Mouse (Mus musculus): ENCODE measurements around the gene Nxph4.

Gene Nxph4

DNA sequence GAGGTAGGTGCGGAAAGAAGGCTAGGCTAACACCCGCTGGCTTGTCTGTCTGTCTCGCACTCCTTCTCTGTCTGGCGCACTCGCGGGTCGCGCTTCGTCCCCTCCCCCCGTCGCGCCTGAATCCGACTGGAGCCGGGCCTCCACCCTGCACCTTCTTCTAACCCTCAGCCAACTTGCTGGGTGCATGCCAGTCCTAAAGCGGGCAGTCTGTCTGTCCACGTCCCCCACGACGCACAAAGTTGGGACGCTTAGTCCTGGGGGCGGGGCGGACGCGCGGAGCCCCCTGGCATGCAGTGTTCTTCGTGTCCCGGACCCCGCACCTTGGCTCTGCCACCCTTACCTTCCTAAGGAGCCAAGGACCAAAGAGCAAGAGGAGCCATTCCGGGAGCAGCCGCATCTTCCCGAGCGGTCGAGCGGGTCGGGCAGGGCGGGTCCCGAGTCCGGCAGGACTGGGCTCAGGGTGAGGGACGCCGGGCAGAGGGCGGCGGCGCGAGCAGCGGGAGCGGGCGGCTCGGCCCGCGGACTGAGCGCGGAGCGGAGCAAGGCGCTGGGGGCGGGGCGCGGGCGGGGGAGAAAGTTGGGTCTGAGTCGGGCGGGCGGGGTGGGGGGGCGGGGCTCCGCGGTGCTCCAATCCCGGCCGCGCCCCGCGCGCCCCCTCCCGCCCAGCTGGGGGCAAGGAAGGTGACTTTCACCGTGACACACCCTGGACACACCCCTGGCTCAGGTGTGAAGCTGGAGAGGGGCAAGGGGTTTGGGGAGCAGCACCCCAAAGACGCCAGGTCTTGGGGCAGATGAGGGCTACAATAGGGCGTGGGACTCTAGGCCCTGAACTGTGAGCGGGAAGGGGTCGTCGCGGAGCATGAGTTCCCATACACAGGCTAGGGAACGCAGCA, at the start of gene Nxph4:
Gene Nxph4, minus strand, starts transcription at position 524 of the 893 bp plus-strand sequence.
- DNase-seq (ENCODE audit: extremely low spot score, low read depth, low spot score): no peak

DNA sequence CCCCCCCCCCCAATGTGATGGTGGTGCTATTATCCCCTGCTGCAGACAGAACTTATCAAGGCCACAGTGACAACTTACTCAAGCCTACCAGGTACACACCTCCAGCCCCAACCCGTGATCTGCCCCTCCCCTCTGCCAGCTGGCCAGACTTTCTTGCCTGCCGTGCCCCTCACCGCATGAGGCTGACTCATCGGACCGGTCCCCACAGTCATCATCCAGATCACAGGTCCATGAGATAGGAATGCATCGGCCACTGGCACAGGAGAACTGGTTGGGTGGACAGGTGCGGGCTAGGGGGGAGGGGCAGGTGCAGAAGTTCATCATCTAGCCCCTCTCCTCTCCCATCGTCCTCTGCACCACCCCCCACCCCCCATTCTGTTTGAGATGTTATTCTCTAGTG, 49.3 kb upstream of the Nxph4 start:
- no peak for DNase-seq (ENCODE audit: extremely low spot score, low read depth, low spot score)

DNA sequence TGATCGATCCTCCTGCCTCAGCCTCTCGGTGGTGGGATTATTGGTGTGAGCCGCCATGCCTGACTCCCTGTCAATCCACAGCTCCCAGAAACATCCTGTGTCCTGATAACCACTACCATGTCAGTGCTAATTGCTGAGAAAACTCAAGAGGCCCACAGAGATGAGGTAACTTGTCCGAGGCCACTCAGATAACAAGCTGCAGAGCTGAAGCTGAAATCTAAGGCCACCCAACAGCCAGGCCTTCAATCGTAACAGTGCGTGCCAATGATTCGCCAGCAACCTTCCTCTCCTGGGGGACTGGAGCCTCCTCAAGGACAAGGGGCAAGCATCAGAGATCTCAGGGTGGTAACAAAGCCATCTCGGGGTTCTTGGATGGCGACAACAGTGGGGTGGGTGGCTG, 46.9 kb upstream of the Nxph4 start:
- DNase-seq (ENCODE audit: extremely low spot score, low read depth, low spot score): no peak

DNA sequence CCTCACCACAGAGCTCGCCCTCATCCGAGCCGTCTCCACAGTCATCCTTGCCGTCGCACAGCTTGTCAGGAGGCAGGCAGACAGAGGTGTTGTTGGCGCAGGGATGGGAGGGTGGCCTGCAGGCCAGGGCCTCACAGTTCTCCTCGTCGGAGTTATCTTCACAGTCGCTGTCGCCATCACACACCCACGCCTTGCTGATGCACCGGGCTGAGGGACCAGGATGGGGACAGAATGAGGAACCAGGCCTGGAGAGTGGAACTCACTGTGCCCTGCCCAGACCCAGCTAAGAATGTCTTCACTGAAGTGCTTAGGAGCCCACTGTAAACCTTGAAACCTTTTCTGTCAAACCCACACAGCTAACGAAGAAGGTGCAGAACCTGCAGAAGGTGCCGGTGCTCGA, 43.6 kb upstream of the Nxph4 start:
- no peak for DNase-seq (ENCODE audit: extremely low spot score, low read depth, low spot score)

DNA sequence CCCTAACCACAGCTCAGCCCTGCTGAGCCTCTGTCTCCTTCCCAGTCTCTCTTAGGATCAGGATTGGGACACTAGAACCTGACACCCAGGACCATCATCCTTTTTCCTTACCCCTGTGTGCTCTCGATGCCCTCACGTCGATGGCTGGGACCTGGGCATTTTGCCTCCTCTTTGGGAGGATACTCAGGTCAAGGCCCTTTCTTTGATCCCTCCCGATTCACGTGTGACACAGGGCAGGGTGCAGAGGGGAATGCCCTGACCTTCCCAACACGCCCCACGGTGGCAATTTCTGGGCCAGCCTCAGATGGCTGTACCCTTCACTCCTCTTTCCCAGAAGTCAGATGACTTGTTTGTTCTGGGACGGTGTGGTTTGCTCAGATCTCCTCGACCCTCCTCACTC, 42.8 kb upstream of the Nxph4 start:
- DNase-seq (ENCODE audit: extremely low spot score, low read depth, low spot score): no peak

DNA sequence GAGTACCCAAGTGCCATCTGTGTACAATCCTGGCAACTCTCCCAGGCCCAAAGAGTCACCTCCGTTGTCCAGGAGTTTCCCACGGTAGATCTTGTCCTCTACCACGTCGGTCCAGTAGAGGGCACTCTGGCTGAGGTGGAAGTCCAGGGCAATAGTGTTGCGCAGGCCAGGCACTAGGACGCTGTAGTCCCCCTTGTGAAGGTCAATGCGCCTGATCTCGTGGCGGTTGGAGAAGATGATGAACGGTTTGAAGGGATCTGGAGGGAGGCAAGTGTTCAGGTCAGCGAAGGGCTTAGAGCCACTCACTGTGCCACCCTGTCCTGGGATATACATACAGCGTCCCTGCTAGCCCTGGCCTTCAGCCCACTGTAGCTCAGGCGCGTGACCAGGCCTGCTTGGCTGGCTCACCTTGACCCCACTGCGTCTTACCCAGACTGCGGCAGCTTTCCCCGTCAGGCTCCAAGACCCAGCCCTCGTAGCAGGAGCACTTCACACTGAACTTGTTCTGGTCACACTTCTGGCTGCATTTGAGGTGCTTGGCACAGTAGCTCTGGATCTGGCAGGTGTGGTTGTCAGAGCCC, 42.1 kb upstream of the Nxph4 start:
- DNase-seq (ENCODE audit: extremely low spot score, low read depth, low spot score): no peak

DNA sequence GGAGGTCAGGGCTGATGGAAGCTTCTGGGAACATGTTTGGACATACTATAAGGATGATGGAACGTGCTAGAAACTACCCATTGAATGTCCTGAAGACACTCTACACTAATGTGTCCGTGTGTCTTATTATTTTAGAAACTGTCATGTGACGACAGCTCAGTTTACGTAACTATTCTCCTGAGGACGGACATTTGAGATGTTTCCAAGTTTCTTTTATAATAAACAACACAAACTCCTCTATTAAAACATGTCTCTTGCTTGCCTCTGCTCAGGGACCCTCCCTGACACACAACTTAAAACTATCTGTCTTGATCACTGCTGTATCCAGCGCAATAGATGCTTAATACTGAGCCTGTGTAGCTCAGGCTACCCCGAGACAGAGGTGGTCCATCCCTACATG, 41.4 kb upstream of the Nxph4 start:
- DNase-seq (ENCODE audit: extremely low spot score, low read depth, low spot score): no peak

DNA sequence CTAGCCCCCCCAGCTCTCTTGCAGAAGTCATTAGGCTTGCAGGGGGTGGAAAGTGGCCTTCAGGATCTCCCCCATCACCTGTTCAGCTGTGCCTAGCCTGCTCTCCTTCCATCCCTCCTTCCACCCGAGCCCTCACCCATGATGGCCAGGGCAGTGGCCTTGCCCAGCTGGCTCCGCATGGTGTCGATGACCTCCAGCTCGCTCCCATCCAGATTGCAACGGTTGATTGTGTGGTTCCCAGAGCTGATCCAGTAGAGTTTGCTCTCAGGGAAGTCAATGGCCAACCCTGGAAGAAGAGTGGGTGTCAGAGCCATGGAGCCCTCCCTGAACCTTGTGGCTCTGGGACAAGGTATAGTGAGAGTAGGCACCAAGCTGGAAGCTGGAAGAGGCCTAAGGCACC, 37.9 kb upstream of the Nxph4 start:
- no peak for DNase-seq (ENCODE audit: extremely low spot score, low read depth, low spot score)

DNA sequence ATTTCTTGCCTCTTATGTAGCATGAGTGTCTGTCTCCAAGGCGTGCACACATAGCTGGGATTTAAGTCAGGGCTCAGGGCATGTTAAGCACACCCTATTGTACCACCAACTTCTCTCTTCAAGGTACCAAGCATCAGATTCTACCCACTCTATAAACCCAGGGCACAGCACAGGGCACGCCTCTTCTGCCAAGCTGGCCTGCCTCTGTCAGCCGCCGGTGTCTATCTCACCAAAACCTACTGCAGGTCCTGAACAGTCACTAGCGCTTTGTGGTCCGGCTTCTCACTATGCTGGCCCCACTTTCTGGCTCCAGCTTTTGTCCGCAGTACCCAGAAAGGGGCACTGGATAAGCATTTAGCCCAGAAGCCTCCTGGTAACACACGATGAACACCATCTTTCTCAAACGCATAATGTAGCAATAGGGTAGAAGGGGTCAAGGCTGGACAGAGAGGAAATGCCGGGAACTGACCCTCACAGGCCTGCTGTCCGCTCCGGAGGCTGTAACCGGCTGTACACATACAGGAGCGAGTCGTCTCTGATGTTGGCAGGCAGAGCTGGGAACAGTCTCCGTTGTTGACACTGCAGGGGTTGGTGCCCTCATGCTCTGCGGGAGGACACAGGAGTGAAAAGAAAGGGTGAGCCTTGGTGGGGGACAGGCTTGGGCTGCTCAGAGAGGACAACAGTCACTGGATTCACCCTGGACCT, 36.7 kb upstream of the Nxph4 start:
- no peak for DNase-seq (ENCODE audit: extremely low spot score, low read depth, low spot score)

DNA sequence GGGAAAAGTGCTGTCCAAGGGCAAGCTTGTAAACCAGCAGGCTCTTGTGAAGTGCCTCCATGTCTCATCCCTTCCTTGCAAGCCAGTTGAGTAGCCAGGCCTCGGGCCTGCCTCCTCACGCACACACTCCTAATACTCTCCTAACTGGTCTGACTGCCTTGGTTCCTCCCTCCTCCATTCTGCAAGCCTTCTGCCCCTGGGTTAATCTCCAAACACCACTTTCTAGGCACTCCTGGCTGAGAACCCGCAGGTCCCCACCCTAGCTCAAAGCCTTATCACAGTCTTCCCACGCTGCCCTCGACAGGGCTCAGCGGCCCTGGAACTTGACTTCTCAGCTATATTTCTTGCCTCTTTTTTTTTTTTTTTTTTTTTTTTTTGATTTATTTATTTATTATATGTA, 36.0 kb upstream of the Nxph4 start:
- no peak for DNase-seq (ENCODE audit: extremely low spot score, low read depth, low spot score)

DNA sequence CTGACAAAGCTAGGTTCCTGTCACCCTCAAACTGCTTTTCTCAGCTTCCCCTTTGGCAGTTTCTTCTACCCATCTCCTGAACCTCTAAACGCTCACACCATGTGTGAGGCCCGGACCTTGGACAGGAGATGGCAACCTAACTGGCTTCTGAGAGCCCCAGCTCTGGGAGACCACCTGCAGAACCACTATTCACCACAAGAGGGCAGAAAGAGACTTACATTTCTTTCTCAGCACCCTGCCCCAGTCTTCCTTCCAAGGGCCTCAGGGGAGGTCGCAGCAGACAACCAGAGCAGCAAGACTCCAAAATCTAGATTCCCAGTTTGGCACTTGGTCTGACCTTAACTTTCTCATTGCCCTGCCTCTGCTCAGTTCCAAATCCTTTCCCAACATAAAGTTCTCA, 35.1 kb upstream of the Nxph4 start:
- DNase-seq (ENCODE audit: extremely low spot score, low read depth, low spot score): peak; percentile 84

DNA sequence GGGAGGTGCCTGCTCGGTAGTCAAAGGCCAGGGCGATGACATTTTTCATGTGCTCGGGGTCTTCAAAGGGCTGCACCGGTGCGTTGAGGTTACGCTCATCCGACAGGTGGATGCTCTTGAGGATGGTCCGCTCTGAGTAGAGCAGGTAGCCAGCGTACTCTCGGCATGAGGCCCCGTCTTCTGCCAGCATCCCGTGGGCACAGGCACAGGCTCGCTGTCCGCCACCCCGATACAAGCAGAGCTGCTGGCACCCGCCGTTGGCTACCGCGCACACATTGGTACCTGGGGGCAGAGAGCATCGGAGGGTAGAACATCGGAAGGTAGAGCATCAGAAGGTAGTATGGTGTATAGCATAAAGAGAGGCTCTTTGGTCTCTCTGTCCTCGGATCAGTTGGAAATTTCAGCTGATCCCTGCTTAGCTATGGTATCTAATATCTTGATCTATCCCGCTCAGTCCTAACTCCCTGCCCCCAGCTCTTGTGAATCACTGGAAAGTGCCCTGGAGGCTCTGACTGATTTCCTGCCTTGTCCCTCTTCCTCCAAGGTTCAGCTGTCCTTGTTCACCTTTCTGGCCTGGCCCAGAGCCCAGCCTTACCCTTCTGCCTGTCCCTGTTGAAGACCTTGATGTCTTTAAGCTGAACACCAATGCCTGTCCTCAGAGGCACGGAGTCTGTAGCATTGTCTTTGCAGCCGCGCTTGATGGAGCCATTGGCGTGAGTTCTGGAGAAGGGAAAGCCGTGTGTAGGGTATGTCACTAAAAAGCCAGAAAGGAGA, 32.4 kb upstream of the Nxph4 start:
- no peak for DNase-seq (ENCODE audit: extremely low spot score, low read depth, low spot score)

DNA sequence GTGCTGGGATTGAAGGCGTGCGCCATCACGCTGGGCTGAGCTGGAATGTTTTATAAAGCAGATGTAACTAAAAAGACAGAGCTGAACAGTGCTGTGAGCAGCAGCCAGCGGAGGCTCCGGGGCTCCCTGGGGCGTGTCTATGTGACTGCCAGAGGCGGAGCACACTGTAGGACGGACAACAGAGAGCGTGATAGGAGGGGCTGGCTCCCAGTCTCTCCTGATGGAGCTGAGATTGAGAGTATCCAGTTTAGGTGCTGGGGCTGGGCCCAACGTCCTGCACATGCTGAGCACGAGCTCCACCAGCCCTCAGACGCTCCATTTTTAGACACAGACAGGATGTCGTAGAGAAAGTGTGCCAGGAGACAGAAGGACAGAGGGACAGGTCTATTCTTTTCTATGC, 29.9 kb upstream of the Nxph4 start:
- DNase-seq (ENCODE audit: extremely low spot score, low read depth, low spot score): no peak

DNA sequence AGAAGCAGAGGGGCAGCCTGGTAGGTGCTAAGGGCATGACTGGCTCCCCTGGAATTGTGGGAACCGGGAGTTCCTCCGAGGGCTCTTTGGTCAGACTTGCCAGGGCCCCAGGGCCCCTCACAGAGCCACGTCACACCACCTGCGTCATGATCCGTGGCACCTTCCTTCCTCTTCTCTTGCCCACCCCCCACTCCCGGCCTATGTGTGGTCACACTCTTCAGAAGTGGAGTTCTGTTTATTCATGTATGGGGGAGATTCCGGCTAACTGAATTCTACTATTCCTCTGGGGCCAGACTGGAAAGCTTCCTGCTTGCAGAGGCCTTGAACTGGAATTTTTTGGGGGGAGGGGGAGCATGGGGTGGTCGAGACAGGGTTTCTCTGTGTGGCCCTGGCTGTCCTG, 29.5 kb upstream of the Nxph4 start:
- no peak for DNase-seq (ENCODE audit: extremely low spot score, low read depth, low spot score)

DNA sequence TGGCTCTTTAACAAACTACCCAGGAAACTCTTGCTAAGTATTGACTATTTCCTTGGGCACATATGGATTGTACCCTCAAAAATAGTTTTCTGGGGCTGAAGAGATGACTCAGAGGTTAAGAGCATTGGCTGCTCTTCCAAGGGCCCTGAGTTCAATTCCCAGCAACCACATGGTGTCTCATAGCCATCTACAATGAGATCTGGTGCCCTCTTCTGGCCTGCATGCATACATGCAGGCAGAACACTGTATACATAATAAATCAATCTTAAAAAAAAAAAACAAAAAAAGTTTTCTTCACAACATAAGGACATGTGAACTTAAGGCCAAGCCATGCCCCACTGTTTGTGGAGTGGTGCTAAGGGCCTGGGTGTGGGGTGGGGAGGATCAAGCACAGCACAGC, 26.8 kb upstream of the Nxph4 start:
- DNase-seq (ENCODE audit: extremely low spot score, low read depth, low spot score): no peak

DNA sequence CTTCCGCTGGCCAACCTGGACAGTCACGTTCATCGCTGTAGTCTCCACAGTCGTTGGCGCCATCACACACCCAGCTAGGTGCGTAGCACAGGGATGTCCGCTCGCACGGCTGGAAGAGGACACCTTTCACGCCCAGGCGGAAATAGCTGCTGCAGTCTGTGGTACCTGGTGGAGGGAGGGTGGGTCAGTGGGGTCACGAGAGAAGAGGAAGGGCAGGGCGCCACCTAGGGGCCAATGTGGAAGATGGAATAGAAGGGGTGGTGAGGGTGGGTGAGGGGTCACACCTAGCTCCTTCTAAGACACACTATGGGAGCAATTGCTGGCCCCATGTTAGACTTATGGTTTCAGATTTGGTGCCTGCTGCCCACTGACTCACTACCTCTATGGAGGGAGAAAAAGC, 23.0 kb upstream of the Nxph4 start:
- DNase-seq (ENCODE audit: extremely low spot score, low read depth, low spot score): no peak

DNA sequence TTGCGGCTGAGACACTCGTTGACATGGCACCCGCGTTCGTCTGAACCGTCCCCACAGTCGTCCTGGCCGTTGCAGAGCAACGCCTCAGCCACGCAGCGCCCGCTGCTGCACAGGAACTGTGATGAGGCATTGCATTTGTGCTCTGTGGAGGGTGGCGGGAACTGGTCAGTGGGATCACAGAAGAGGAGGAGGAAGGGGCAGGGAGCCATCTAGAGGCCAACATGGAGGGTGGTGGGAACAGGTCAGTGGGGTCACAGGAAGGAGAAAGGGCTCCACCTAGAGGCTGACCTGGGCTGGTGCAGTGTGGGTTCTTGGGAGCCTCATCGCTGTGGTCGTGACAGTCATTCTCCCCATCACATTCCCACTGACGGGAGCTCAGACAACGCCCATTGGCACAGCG, 21.3 kb upstream of the Nxph4 start:
- no peak for DNase-seq (ENCODE audit: extremely low spot score, low read depth, low spot score)

DNA sequence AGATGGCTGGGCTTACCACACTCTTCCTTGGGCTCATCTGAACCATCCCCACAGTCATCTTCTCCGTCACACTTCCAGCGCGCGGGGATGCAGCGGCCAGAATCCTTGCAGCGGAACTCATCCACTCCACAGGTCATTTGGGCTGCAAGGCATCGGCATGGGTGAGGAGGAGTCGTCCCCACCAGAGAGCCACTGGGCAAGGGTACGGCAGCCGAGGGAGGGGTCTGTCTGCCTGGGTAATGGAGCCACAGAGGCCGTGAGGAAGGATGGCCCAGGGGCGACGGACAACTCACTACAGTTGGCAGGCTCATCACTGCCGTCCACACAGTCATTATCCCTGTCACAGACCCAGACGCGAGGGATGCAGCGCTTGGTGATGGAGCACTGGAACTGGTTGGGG, 15.5 kb upstream of the Nxph4 start:
- DNase-seq (ENCODE audit: extremely low spot score, low read depth, low spot score): no peak

DNA sequence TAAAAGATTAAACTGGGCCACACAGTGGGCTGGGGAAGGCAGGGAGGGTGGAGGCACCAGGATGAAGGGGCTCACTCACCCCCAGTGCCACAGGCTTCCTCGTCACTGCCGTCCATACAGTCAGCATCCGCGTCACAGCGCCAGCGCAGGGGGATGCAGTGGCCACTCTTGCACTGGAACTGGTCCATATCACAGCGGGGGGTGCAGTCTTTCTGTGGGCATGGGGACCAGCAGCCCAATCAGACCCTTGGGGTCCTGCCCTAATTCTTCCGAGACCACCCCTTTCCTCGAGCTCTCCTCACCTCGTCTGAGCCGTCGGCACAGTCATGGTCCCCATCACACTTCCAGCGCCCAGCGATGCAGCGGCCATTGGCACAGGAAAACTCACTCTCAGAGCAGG, 13.9 kb upstream of the Nxph4 start:
- DNase-seq (ENCODE audit: extremely low spot score, low read depth, low spot score): no peak

DNA sequence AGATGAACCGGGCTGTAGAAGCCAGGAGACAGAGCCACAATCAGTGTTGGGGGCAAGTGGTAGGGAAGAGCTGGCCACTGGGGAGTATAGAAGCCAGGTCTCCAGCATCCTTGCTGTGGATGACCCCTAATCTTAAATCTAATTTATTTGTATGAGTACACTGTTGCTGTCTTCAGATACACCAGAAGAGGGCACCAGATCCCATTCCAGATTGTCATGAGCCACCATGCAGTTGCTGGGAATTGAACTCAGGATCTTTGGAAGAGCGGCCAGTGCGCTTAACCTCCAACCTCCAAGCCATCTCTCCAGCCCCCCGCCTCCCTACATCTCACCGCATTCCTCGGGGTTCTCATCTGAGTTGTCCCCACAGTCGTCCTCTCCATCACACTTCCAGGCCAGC, 12.1 kb upstream of the Nxph4 start:
- no peak for DNase-seq (ENCODE audit: extremely low spot score, low read depth, low spot score)

DNA sequence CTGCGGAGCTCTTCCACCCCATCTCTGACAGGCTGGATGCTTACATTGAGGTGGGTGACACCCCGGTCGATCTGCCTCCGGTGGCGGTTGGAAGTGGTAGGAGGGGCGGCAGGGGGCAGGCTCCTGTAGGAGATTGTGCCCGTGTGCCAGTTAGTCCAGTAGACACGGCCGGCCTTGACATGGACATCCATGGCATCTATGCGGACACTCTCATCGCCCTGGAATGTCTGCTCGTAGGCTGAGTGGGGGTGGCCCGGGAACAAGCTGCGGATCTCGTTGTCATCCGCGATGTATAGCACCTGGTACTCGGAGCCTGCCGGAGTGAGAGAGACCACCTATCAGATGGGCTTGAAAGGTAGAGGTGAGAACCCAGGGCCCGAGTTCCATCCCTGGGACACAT, 10.0 kb upstream of the Nxph4 start:
- no peak for DNase-seq (ENCODE audit: extremely low spot score, low read depth, low spot score)

All from hindlimb bud, embryonic 11.5 days (tissue).